Mouse (Mus musculus): ENCODE data around the gene Dync1i1. TPM values are rescaled to one million over a fixed set of nuclear protein-coding genes. Genes with fewer than 3 reads are reported as not detected.
"Not testable (repeated sequence)": the region's sequence is repeated elsewhere in the genome, so short reads cannot be mapped to it uniquely, and the experiment has no call there.

Gene Dync1i1
- 4.0 and 4.7 TPM in 2 replicates for polyA plus RNA-seq (2014; fragmentation: Nextera tagmentation; extraction: Ambion mirVana)

GRCm38 (mm10) chr6:5725611-5726236, at the start of gene Dync1i1:
Gene Dync1i1, plus strand, starts transcription at chr6:5725639.
- ATAC-seq (ENCODE audit: low FRiP score) = peak; percentile 94
- Histone ChIP-seq H3K27ac (ENCODE audit: low read depth, low read length) (no peak within 1 kb of the TSS), H3K4me2 (replicated peaks; ENCODE audit: low read depth, low read length) (peak within 1 kb of the TSS; percentile 79), H3K9me3 (ENCODE audit: control insufficient read depth, low read length) (no peaks in the 10 kb centered on the region), H3K9ac (ENCODE audit: low read depth, low read length) (peak within 1 kb of the TSS; percentile 45; the same call in 1 of the 2 replicates), H3K36me3 (ENCODE audit: control insufficient read depth, insufficient read depth, low read length) (no peaks in the 10 kb centered on the region), H3K4me1 (replicated peaks; ENCODE audit: control insufficient read depth, insufficient read depth, low read length) (no peaks in the 10 kb centered on the region; the same call in 1 of the 2 replicates), H3K4me3 (ENCODE audit: low read depth, low read length) (peak within 1 kb of the TSS; percentile 40), H3K27me3 (ENCODE audit: control insufficient read depth, insufficient read depth, low read length) (no peaks in the 10 kb centered on the region)
- DNase-seq (ENCODE audit: low spot score) = peak; percentile 69
- 2% methylated on average over 37 of the region's 40 CpGs for WGBS

- Histone ChIP-seq H3K27me3 (ENCODE audit: control insufficient read depth, insufficient read depth, low read length) (no peaks in the 10 kb centered on the region), H3K9me3 (ENCODE audit: control insufficient read depth, low read length) (no peaks in the 10 kb centered on the region), H3K9ac (ENCODE audit: low read depth, low read length) (no peak overlapping the region), H3K36me3 (ENCODE audit: control insufficient read depth, insufficient read depth, low read length) (no peaks in the 10 kb centered on the region), H3K4me1 (replicated peaks; ENCODE audit: control insufficient read depth, insufficient read depth, low read length) (no peaks in the 10 kb centered on the region), H3K27ac (ENCODE audit: low read depth, low read length) (no peak overlapping the region), H3K4me3 (ENCODE audit: low read depth, low read length) (no peak overlapping the region), H3K4me2 (replicated peaks; ENCODE audit: low read depth, low read length) (no peak overlapping the region)
- ATAC-seq (ENCODE audit: low FRiP score) (no peak), DNase-seq (ENCODE audit: low spot score) (no peak)
- WGBS = 93% methylated on average over 3 of the region's 3 CpGs
Observed at GRCm38 (mm10) chr6:5679738-5680137, 45.7 kb upstream of the Dync1i1 start.

DNA sequence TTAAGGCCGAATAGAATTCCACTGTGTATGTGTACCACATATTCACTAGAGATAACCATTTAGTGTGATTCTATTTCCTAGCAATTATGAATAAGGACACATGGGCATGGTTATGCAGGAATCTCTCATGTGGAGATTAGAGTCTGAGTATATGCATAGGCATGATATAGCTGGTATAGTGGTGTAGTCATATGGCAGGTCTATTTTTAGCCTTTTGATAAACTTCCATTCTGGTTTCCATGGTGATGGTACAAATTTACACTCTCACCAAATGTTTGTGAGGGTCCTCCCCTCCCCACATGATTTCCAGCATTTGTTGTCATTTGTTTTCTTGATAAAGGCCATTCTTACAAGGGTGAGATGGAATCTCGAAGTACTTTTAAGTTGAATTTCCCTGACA, 23.6 kb upstream of the Dync1i1 start:
- H3K27ac ChIP-seq (ENCODE audit: low read depth, low read length) = no peak overlapping the region
- H3K36me3 ChIP-seq (ENCODE audit: control insufficient read depth, insufficient read depth, low read length) = no peaks in the 10 kb centered on the region
- no peak overlapping the region for H3K9ac ChIP-seq (ENCODE audit: low read depth, low read length)
- no peaks in the 10 kb centered on the region for H3K9me3 ChIP-seq (ENCODE audit: control insufficient read depth, low read length)
- no peak overlapping the region for H3K4me3 ChIP-seq (ENCODE audit: low read depth, low read length)
- no peaks in the 10 kb centered on the region for H3K4me1 ChIP-seq (replicated peaks; ENCODE audit: control insufficient read depth, insufficient read depth, low read length)
- ATAC-seq (ENCODE audit: low FRiP score) (no peak), DNase-seq (ENCODE audit: low spot score) (no peak)
- WGBS = 87% methylated on average over 2 of the region's 2 CpGs
- H3K27me3 ChIP-seq (ENCODE audit: control insufficient read depth, insufficient read depth, low read length) = no peaks in the 10 kb centered on the region
- no peak overlapping the region for H3K4me2 ChIP-seq (replicated peaks; ENCODE audit: low read depth, low read length)

DNA sequence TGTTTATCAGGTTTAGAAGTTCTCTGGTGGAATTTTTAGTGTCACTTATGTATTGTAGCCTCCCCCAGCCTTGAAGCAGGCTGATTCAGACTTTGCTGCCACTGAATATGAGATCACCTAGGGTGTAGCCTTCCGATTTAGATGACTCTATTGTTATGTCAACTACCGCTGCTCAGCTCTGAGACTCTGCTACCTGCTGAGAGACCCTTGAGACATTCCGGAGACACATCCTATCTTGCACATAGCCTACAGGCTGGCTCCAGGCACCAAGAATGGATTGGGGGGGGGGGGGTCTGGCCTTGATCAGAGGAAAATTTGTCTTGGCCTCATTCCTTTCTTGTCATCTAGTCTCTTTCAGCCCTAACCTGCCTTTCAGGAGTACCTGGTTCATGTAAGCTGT, 17.5 kb upstream of the Dync1i1 start:
- DNase-seq (ENCODE audit: low spot score); H3K4me1 ChIP-seq (replicated peaks; ENCODE audit: control insufficient read depth, insufficient read depth, low read length); H3K9me3 ChIP-seq (ENCODE audit: control insufficient read depth, low read length); H3K9ac ChIP-seq (ENCODE audit: low read depth, low read length); ATAC-seq (ENCODE audit: low FRiP score); H3K4me2 ChIP-seq (replicated peaks; ENCODE audit: low read depth, low read length); H3K27me3 ChIP-seq (ENCODE audit: control insufficient read depth, insufficient read depth, low read length); H3K36me3 ChIP-seq (ENCODE audit: control insufficient read depth, insufficient read depth, low read length); H3K4me3 ChIP-seq (ENCODE audit: low read depth, low read length); H3K27ac ChIP-seq (ENCODE audit: low read depth, low read length): not testable (repeated sequence)
- 51% methylated on average over 3 of the region's 3 CpGs for WGBS

GRCm38 (mm10) chr6:5710063-5710605, 15.3 kb upstream of the Dync1i1 start:
- WGBS = 76% methylated on average over 3 of the region's 3 CpGs
- DNase-seq (ENCODE audit: low spot score) (no peak), ATAC-seq (ENCODE audit: low FRiP score) (no peak)
- Histone ChIP-seq H3K4me1 (replicated peaks; ENCODE audit: control insufficient read depth, insufficient read depth, low read length) (no peaks in the 10 kb centered on the region), H3K36me3 (ENCODE audit: control insufficient read depth, insufficient read depth, low read length) (no peaks in the 10 kb centered on the region), H3K4me3 (ENCODE audit: low read depth, low read length) (no peak overlapping the region), H3K27ac (ENCODE audit: low read depth, low read length) (no peak overlapping the region), H3K9me3 (ENCODE audit: control insufficient read depth, low read length) (no peaks in the 10 kb centered on the region), H3K27me3 (ENCODE audit: control insufficient read depth, insufficient read depth, low read length) (no peaks in the 10 kb centered on the region), H3K4me2 (replicated peaks; ENCODE audit: low read depth, low read length) (no peak overlapping the region), H3K9ac (ENCODE audit: low read depth, low read length) (no peak overlapping the region)

- Histone ChIP-seq H3K27ac (ENCODE audit: low read depth, low read length) (no peak overlapping the region), H3K4me3 (ENCODE audit: low read depth, low read length) (no peak overlapping the region), H3K9ac (ENCODE audit: low read depth, low read length) (no peak overlapping the region), H3K27me3 (ENCODE audit: control insufficient read depth, insufficient read depth, low read length) (no peaks in the 10 kb centered on the region), H3K9me3 (ENCODE audit: control insufficient read depth, low read length) (no peaks in the 10 kb centered on the region), H3K36me3 (ENCODE audit: control insufficient read depth, insufficient read depth, low read length) (no peaks in the 10 kb centered on the region), H3K4me2 (replicated peaks; ENCODE audit: low read depth, low read length) (no peak overlapping the region), H3K4me1 (replicated peaks; ENCODE audit: control insufficient read depth, insufficient read depth, low read length) (no peaks in the 10 kb centered on the region)
- no peak for DNase-seq (ENCODE audit: low spot score)
- ATAC-seq (ENCODE audit: low FRiP score) = no peak
- 86% methylated on average over 3 of the region's 3 CpGs for WGBS
Observed at GRCm38 (mm10) chr6:5712620-5713019, 12.8 kb upstream of the Dync1i1 start.

DNA sequence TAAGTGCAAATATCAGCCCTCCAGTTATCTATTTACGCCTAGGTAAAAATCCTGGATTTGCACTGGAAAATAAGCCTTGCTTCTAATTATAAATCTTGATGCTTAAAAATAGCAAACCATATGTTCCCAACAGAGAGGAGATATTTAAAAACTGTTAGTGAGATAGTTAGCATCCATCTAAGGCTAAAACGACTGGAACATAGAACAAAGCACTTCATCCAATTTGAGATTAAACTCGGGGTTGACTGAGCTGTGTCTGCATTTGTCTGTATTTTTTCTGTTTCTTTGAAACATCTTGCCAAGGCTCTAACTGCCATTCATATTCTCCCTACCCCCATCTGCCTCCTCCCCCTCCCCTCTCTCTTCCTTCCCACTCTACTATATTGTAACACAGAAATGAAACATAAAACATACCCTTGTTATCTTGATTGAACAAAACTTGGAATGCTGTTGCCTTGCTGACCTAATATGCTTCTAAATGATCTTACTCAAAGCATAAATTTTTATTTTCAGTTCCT, 10.3 kb upstream of the Dync1i1 start:
- WGBS = 82% methylated on average over 3 of the region's 3 CpGs
- H3K36me3 ChIP-seq (ENCODE audit: control insufficient read depth, insufficient read depth, low read length) = no peaks in the 10 kb centered on the region
- no peak overlapping the region for H3K4me3 ChIP-seq (ENCODE audit: low read depth, low read length)
- H3K27ac ChIP-seq (ENCODE audit: low read depth, low read length) = no peak overlapping the region
- H3K9ac ChIP-seq (ENCODE audit: low read depth, low read length) = no peak overlapping the region
- no peaks in the 10 kb centered on the region for H3K9me3 ChIP-seq (ENCODE audit: control insufficient read depth, low read length)
- H3K4me2 ChIP-seq (replicated peaks; ENCODE audit: low read depth, low read length) = no peak overlapping the region
- H3K27me3 ChIP-seq (ENCODE audit: control insufficient read depth, insufficient read depth, low read length) = no peaks in the 10 kb centered on the region
- no peaks in the 10 kb centered on the region for H3K4me1 ChIP-seq (replicated peaks; ENCODE audit: control insufficient read depth, insufficient read depth, low read length)
- DNase-seq (ENCODE audit: low spot score) = no peak
- ATAC-seq (ENCODE audit: low FRiP score) = no peak

GRCm38 (mm10) chr6:5718955-5719354, 6.5 kb upstream of the Dync1i1 start:
- Histone ChIP-seq H3K4me1 (replicated peaks; ENCODE audit: control insufficient read depth, insufficient read depth, low read length) (no peaks in the 10 kb centered on the region), H3K4me3 (ENCODE audit: low read depth, low read length) (no peak overlapping the region), H3K36me3 (ENCODE audit: control insufficient read depth, insufficient read depth, low read length) (no peaks in the 10 kb centered on the region), H3K4me2 (replicated peaks; ENCODE audit: low read depth, low read length) (no peak overlapping the region), H3K9me3 (ENCODE audit: control insufficient read depth, low read length) (no peaks in the 10 kb centered on the region), H3K27ac (ENCODE audit: low read depth, low read length) (no peak overlapping the region), H3K27me3 (ENCODE audit: control insufficient read depth, insufficient read depth, low read length) (no peaks in the 10 kb centered on the region), H3K9ac (ENCODE audit: low read depth, low read length) (no peak overlapping the region)
- 71% methylated on average over 2 of the region's 2 CpGs for WGBS
- no peak for DNase-seq (ENCODE audit: low spot score)
- no peak for ATAC-seq (ENCODE audit: low FRiP score)

DNA sequence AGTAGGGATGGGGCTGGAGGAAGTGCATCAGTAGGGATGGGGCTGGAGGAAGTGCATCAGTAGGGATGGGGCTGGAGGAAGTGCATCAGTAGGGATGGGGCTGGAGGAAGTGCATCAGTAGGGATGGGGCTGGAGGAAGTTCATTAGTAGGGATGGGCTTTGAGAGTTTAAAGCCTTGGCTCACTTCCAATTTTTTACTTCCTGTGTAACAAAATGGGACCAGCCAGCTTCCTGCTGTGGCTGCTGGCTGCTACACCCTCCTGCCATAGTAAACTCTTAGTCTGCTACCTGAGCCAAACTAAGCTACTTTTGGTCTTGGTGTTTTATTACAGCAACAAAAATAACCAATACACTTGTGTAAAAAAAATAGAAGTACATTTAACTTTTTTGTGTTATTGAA, 4.7 kb upstream of the Dync1i1 start:
- H3K4me1 ChIP-seq (replicated peaks; ENCODE audit: control insufficient read depth, insufficient read depth, low read length); H3K4me2 ChIP-seq (replicated peaks; ENCODE audit: low read depth, low read length); H3K36me3 ChIP-seq (ENCODE audit: control insufficient read depth, insufficient read depth, low read length); H3K9me3 ChIP-seq (ENCODE audit: control insufficient read depth, low read length); H3K9ac ChIP-seq (ENCODE audit: low read depth, low read length); ATAC-seq (ENCODE audit: low FRiP score); H3K27ac ChIP-seq (ENCODE audit: low read depth, low read length); H3K4me3 ChIP-seq (ENCODE audit: low read depth, low read length); DNase-seq (ENCODE audit: low spot score); H3K27me3 ChIP-seq (ENCODE audit: control insufficient read depth, insufficient read depth, low read length): not testable (repeated sequence)
